Mouse (Mus musculus): ENCODE measurements around the gene Vps25. TPM values are rescaled to one million over a fixed set of nuclear protein-coding genes. Genes with fewer than 3 reads are reported as not detected.

Gene Vps25
- polyA plus RNA-seq, 1 experiment from 2014 or later, result 105 TPM

- no peaks in the 10 kb centered on the region for H3K36me3 ChIP-seq (ENCODE audit: control insufficient read depth, insufficient read depth)
- H3K27ac ChIP-seq (ENCODE audit: low read length), result no peak overlapping the region
- H3K4me3 ChIP-seq (ENCODE audit: low read length), result no peak overlapping the region
- H3K4me2 ChIP-seq (ENCODE audit: low read depth, low read length), result no peak overlapping the region
- peaks cover 12% of the 10 kb centered on the region for H3K4me1 ChIP-seq (ENCODE audit: control insufficient read depth, insufficient read depth, low read length)
- no peaks in the 10 kb centered on the region for H3K27me3 ChIP-seq (ENCODE audit: control insufficient read depth, insufficient read depth, low read length)
- no peak overlapping the region for H3K9ac ChIP-seq (ENCODE audit: low read length)
- H3K9me3 ChIP-seq (replicated peaks; ENCODE audit: control insufficient read depth, low read length), result no peaks in the 10 kb centered on the region
- no peak for ATAC-seq (replicated peaks; ENCODE audit: extremely low read depth, insufficient read depth, low FRiP score)
These were observed 18.1 kb upstream of the Vps25 start for GRCm38 (mm10) chr11:101235429-101235828.

DNA sequence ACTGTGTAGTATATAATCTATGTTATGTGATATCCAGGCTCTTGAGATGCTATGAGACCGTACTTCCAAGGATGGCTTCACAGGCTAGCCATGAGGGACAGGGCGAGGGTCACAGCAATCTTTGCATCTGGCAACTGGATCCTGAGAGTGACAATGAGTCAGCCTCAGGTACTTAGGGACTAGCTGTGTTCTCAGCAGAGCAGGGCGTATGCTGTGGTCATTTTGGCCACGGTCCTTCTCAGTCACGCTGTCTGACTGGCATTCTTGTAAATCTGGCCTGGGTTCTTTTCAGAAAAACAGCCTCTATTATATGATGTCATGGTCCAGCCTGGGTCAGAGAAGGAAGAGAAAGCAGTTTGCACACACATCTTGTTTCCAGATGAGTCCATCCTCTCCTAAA, 16.7 kb upstream of the Vps25 start:
- no peak overlapping the region for H3K9ac ChIP-seq (ENCODE audit: low read length)
- no peaks in the 10 kb centered on the region for H3K36me3 ChIP-seq (ENCODE audit: control insufficient read depth, insufficient read depth)
- no peak overlapping the region for H3K4me3 ChIP-seq (ENCODE audit: low read length)
- ATAC-seq (replicated peaks; ENCODE audit: extremely low read depth, insufficient read depth, low FRiP score), result no peak
- no peaks in the 10 kb centered on the region for H3K9me3 ChIP-seq (replicated peaks; ENCODE audit: control insufficient read depth, low read length)
- no peaks in the 10 kb centered on the region for H3K27me3 ChIP-seq (ENCODE audit: control insufficient read depth, insufficient read depth, low read length)
- 0 out of 2 replicates have a peak overlapping the region, but pooled peaks have one; percentile 12 for H3K27ac ChIP-seq (ENCODE audit: low read length)
- peaks cover 2% of the 10 kb centered on the region; the same call in 1 of the 2 replicates for H3K4me1 ChIP-seq (ENCODE audit: control insufficient read depth, insufficient read depth, low read length)
- H3K4me2 ChIP-seq (ENCODE audit: low read depth, low read length), result no peak overlapping the region
- 82% methylated on average over 5 of the region's 5 CpGs for WGBS

GRCm38 (mm10) chr11:101238071-101238647, 15.3 kb upstream of the Vps25 start:
- no peak overlapping the region for H3K4me2 ChIP-seq (ENCODE audit: low read depth, low read length)

DNA sequence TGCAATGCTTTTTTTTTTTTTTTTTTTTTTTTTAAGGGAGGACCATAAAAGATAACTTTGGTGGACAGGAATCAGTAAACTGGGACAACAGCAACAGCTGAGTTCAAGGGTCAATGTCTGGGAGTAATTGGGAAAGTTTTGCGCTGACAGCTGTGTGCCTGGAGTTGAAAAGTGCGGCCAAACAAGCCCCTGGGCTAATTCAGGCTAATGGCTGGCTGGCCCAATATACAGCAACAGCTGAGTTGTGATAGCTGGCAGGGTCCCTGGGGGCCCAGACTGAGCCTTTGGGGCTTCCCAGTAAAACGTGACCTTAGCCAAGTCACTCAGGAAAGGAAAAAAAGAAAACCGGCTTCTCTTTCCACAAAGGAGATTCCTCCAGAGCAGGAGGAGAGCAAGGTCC, 8.4 kb upstream of the Vps25 start:
- Histone ChIP-seq H3K4me3 (ENCODE audit: low read length) (peak overlapping the region; percentile 68; the same call in 1 of the 2 replicates), H3K9ac (ENCODE audit: low read length) (no peak overlapping the region; the same call in 1 of the 2 replicates), H3K27me3 (ENCODE audit: control insufficient read depth, insufficient read depth, low read length) (peaks cover 30% of the 10 kb centered on the region), H3K4me1 (ENCODE audit: control insufficient read depth, insufficient read depth, low read length) (0 out of 2 replicates have a peak, but pooled peaks cover 3% of the 10 kb centered on the region), H3K9me3 (replicated peaks; ENCODE audit: control insufficient read depth, low read length) (no peaks in the 10 kb centered on the region), H3K4me2 (ENCODE audit: low read depth, low read length) (peak overlapping the region; percentile 90), H3K27ac (ENCODE audit: low read length) (peak overlapping the region; percentile 79), H3K36me3 (ENCODE audit: control insufficient read depth, insufficient read depth) (no peaks in the 10 kb centered on the region)
- 45% methylated on average over 4 of the region's 4 CpGs for WGBS
- ATAC-seq (replicated peaks; ENCODE audit: extremely low read depth, insufficient read depth, low FRiP score), result no peak

More at GRCm38 (mm10) chr11:101238071-101238647, 15.3 kb upstream of the Vps25 start:
- H3K9me3 ChIP-seq (replicated peaks; ENCODE audit: control insufficient read depth, low read length), result no peaks in the 10 kb centered on the region
- H3K36me3 ChIP-seq (ENCODE audit: control insufficient read depth, insufficient read depth), result no peaks in the 10 kb centered on the region
- no peak overlapping the region for H3K4me3 ChIP-seq (ENCODE audit: low read length)
- H3K27me3 ChIP-seq (ENCODE audit: control insufficient read depth, insufficient read depth, low read length), result no peaks in the 10 kb centered on the region
- H3K4me1 ChIP-seq (ENCODE audit: control insufficient read depth, insufficient read depth, low read length), result no peaks in the 10 kb centered on the region
- no peak overlapping the region for H3K9ac ChIP-seq (ENCODE audit: low read length)
- H3K27ac ChIP-seq (ENCODE audit: low read length), result peak overlapping the region; percentile 46
- ATAC-seq (replicated peaks; ENCODE audit: extremely low read depth, insufficient read depth, low FRiP score), result peak; percentile 67
- WGBS, result 37% methylated on average over 5 of the region's 5 CpGs

DNA sequence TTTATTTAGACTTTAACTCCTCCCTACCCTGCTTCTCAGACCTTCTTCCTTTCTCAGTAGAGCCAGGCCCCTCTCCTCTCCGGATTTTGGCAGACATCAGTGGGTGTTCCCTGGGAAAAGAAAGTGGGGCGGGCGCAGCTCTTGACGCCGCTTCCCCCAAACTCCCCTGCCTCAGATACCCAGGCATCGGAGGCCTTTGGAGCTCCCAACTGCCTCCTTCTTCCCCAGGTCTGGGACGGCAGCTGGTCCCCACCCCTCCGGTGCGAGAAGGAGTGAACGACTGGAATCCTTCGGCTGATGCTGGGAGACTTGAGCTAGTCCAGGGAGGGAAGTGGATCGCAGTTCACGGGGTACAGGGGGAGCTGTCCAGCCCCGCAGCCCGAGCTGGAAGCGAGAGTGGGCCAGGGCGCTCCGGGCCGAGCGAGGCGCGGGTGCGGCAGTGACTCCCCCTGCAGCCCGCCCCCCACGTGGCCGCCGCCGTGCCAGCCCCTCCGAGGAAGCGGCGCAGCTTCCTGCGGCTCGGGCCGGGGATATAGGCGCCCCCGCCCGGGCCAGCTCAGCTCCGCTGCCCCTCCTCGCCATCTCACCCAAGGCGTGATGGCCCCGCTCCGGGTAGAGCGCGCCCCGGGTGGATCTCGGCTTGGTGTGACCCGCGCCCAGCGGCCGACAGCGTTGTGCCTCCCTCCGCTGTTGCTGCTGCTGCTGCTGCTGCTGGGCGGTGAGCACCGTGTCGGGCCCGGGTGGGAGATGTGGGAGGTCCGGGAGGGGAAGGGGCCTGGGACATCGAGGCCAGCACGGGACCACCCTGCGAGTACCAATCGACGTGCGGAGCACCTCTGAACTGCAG, 7.4 kb upstream of the Vps25 start, which contains the start of gene Ramp2:
Gene Ramp2, plus strand, starts transcription at position 174 of the 847 bp plus-strand sequence.
- no peaks in the 10 kb centered on the region for H3K36me3 ChIP-seq (ENCODE audit: control insufficient read depth, insufficient read depth)
- peak within 1 kb of the TSS; percentile 68 for H3K4me3 ChIP-seq (ENCODE audit: low read length)
- 2% methylated on average over 60 of the region's 63 CpGs for WGBS
- peaks cover 30% of the 10 kb centered on the region for H3K27me3 ChIP-seq (ENCODE audit: control insufficient read depth, insufficient read depth, low read length)
- peak within 1 kb of the TSS; percentile 79 for H3K27ac ChIP-seq (ENCODE audit: low read length)
- H3K4me1 ChIP-seq (ENCODE audit: control insufficient read depth, insufficient read depth, low read length), result 0 out of 2 replicates have a peak, but pooled peaks cover 3% of the 10 kb centered on the region
- H3K9ac ChIP-seq (ENCODE audit: low read length), result peak within 1 kb of the TSS; percentile 84
- no peaks in the 10 kb centered on the region for H3K9me3 ChIP-seq (replicated peaks; ENCODE audit: control insufficient read depth, low read length)
- peak; percentile 71 for ATAC-seq (replicated peaks; ENCODE audit: extremely low read depth, insufficient read depth, low FRiP score)
- peak within 1 kb of the TSS; percentile 90 for H3K4me2 ChIP-seq (ENCODE audit: low read depth, low read length)

GRCm38 (mm10) chr11:101246702-101247012, 6.8 kb upstream of the Vps25 start:
- 0 out of 2 replicates have a peak, but pooled peaks cover 3% of the 10 kb centered on the region for H3K4me1 ChIP-seq (ENCODE audit: control insufficient read depth, insufficient read depth, low read length)
- peak overlapping the region; percentile 79 for H3K27ac ChIP-seq (ENCODE audit: low read length)
- H3K4me2 ChIP-seq (ENCODE audit: low read depth, low read length), result peak overlapping the region; percentile 90
- H3K9ac ChIP-seq (ENCODE audit: low read length), result peak overlapping the region; percentile 84
- peaks cover 30% of the 10 kb centered on the region for H3K27me3 ChIP-seq (ENCODE audit: control insufficient read depth, insufficient read depth, low read length)
- no peaks in the 10 kb centered on the region for H3K9me3 ChIP-seq (replicated peaks; ENCODE audit: control insufficient read depth, low read length)
- 8% methylated on average over 7 of the region's 7 CpGs for WGBS
- peak overlapping the region; percentile 68 for H3K4me3 ChIP-seq (ENCODE audit: low read length)
- H3K36me3 ChIP-seq (ENCODE audit: control insufficient read depth, insufficient read depth), result no peaks in the 10 kb centered on the region
- ATAC-seq (replicated peaks; ENCODE audit: extremely low read depth, insufficient read depth, low FRiP score), result peak; percentile 11; the same call in 1 of the 2 replicates

- Histone ChIP-seq H3K27ac (ENCODE audit: low read length) (peak overlapping the region; percentile 79), H3K36me3 (ENCODE audit: control insufficient read depth, insufficient read depth) (no peaks in the 10 kb centered on the region), H3K9ac (ENCODE audit: low read length) (peak overlapping the region; percentile 84), H3K9me3 (replicated peaks; ENCODE audit: control insufficient read depth, low read length) (no peaks in the 10 kb centered on the region), H3K4me2 (ENCODE audit: low read depth, low read length) (peak overlapping the region; percentile 90), H3K4me1 (ENCODE audit: control insufficient read depth, insufficient read depth, low read length) (peaks cover 5% of the 10 kb centered on the region), H3K27me3 (ENCODE audit: control insufficient read depth, insufficient read depth, low read length) (peaks cover 30% of the 10 kb centered on the region), H3K4me3 (ENCODE audit: low read length) (peak overlapping the region; percentile 68)
- no peak for ATAC-seq (replicated peaks; ENCODE audit: extremely low read depth, insufficient read depth, low FRiP score)
- WGBS, result 69% methylated on average over 6 of the region's 6 CpGs
These were observed 5.9 kb upstream of the Vps25 start for GRCm38 (mm10) chr11:101247521-101248030.

- Histone ChIP-seq H3K9me3 (replicated peaks; ENCODE audit: control insufficient read depth, low read length) (no peaks in the 10 kb centered on the region), H3K4me2 (ENCODE audit: low read depth, low read length) (peak overlapping the region; percentile 90), H3K9ac (ENCODE audit: low read length) (no peak overlapping the region), H3K4me3 (ENCODE audit: low read length) (peak overlapping the region; percentile 68), H3K4me1 (ENCODE audit: control insufficient read depth, insufficient read depth, low read length) (peaks cover 10% of the 10 kb centered on the region), H3K27me3 (ENCODE audit: control insufficient read depth, insufficient read depth, low read length) (peaks cover 30% of the 10 kb centered on the region), H3K36me3 (ENCODE audit: control insufficient read depth, insufficient read depth) (no peaks in the 10 kb centered on the region), H3K27ac (ENCODE audit: low read length) (peak overlapping the region; percentile 79)
- peak; percentile 35; the same call in 1 of the 2 replicates for ATAC-seq (replicated peaks; ENCODE audit: extremely low read depth, insufficient read depth, low FRiP score)
- WGBS, result 22% methylated on average over 14 of the region's 14 CpGs
These were observed 5.1 kb upstream of the Vps25 start for GRCm38 (mm10) chr11:101248258-101248994.
